Mouse (Mus musculus) forebrain, embryonic 15.5 days (tissue): ENCODE data around the gene Tnfrsf22. TPM values are rescaled to one million over a fixed set of nuclear protein-coding genes. Genes with fewer than 3 reads are reported as not detected.
A peak's percentile ranks its signal among the peaks of the same experiment; 100 is the strongest.
"Not testable (repeated sequence)": the region's sequence is repeated elsewhere in the genome, so short reads cannot be mapped to it uniquely, and the experiment has no call there.

Experiments
- ATAC-seq: fragments of 200-750 bp; cut with Nextera tagmentation; replicated peaks from 2 replicates; pipeline ENCODE4 v1.8.0; 2017; ENCODE audit warnings: mild to moderate bottlenecking, moderate TSS enrichment, moderate library complexity
- H3K27ac ChIP-seq: fragments of 300-500 bp; sonication (generic); replicated peaks from 2 replicates; pipeline ENCODE4 v1.5.1; 2015; ENCODE audit warnings: mild to moderate bottlenecking, inconsistent platforms
- H3K27me3 ChIP-seq: fragments of 300-500 bp; sonication (generic); 2 replicates; pipeline ENCODE4 v1.6.1; 2015; ENCODE audit warnings: inconsistent platforms
- H3K36me3 ChIP-seq: fragments of 300-500 bp; sonication (generic); 2 replicates; pipeline ENCODE4 v1.6.1; 2015; ENCODE audit warnings: mild to moderate bottlenecking, inconsistent platforms
- H3K4me1 ChIP-seq: fragments of 300-500 bp; sonication (generic); 2 replicates; pipeline ENCODE4 v1.6.1; 2015; ENCODE audit warnings: inconsistent platforms
- H3K4me2 ChIP-seq: fragments of 300-500 bp; sonication (generic); replicated peaks from 2 replicates; pipeline ENCODE4 v1.6.1; 2015; ENCODE audit warnings: mild to moderate bottlenecking, inconsistent platforms
- H3K4me3 ChIP-seq: fragments of 300-500 bp; sonication (generic); 2 replicates; pipeline ENCODE4 v1.5.1; 2015; ENCODE audit warnings: mild to moderate bottlenecking, inconsistent platforms
- H3K9ac ChIP-seq: fragments of 300-500 bp; sonication (generic); replicated peaks from 2 replicates; pipeline ENCODE4 v1.6.1; 2015; ENCODE audit warnings: mild to moderate bottlenecking, inconsistent platforms
- H3K9me3 ChIP-seq: fragments of 300-500 bp; sonication (generic); 2 replicates; pipeline ENCODE4 v1.6.1; 2016; ENCODE audit warnings: inconsistent platforms
- WGBS: fragments of 180-500 bp; shearing (Covaris S2); methylation state at CpG from one replicate; pipeline ENCODE4 v1.1.7; 2015; ENCODE audit warnings: mixed read lengths; 5-methylcytosine and 5-hydroxymethylcytosine counted together
- polyA plus RNA-seq: library from polyadenylated mRNA; unstranded; fragments of >200 nt; fragmentation: Nextera tagmentation; extraction: Ambion mirVana; gene quantifications from 2 replicates; pipeline ENCODE4 v1.2.1, GENCODE M21; 2015

Tnfrsf22 gene
- polyA plus RNA-seq, 1 experiment from 2014 or later: 5.3 TPM

GRCm38 (mm10) chr7:143681566-143681965, 32.1 kb upstream of the Tnfrsf22 start:
- H3K4me3 ChIP-seq: no peak overlapping the region
- H3K36me3 ChIP-seq: no peaks in the 10 kb centered on the region
- no peak overlapping the region for H3K4me2 ChIP-seq
- H3K4me1 ChIP-seq: peaks cover 6% of the 10 kb centered on the region; the same call in 1 of the 2 replicates
- H3K9me3 ChIP-seq: no peaks in the 10 kb centered on the region
- peaks cover 5% of the 10 kb centered on the region; the same call in 1 of the 2 replicates for H3K27me3 ChIP-seq
- no peak overlapping the region for H3K9ac ChIP-seq
- 92% methylated on average over 1 of the region's 1 CpGs for WGBS
- no peak for ATAC-seq
- H3K27ac ChIP-seq: no peak overlapping the region

- not testable (repeated sequence) for H3K27me3 ChIP-seq, H3K4me3 ChIP-seq, H3K4me1 ChIP-seq, H3K4me2 ChIP-seq, ATAC-seq, H3K9ac ChIP-seq, H3K27ac ChIP-seq, H3K9me3 ChIP-seq, H3K36me3 ChIP-seq
- 63% methylated on average over 2 of the region's 2 CpGs for WGBS
Observed at GRCm38 (mm10) chr7:143680836-143681235, 31.4 kb upstream of the Tnfrsf22 start.

- not testable (repeated sequence) for ATAC-seq
Observed at GRCm38 (mm10) chr7:143679650-143680049, 30.2 kb upstream of the Tnfrsf22 start.

GRCm38 (mm10) chr7:143666427-143667311, 17.2 kb upstream of the Tnfrsf22 start:
- no peaks in the 10 kb centered on the region for H3K4me1 ChIP-seq
- no peak overlapping the region for H3K9ac ChIP-seq
- H3K4me2 ChIP-seq: no peak overlapping the region
- H3K27ac ChIP-seq: no peak overlapping the region
- no peaks in the 10 kb centered on the region for H3K27me3 ChIP-seq
- no peak for ATAC-seq
- no peak overlapping the region for H3K4me3 ChIP-seq
- H3K9me3 ChIP-seq: no peaks in the 10 kb centered on the region
- no peaks in the 10 kb centered on the region for H3K36me3 ChIP-seq

More at GRCm38 (mm10) chr7:143679650-143680049, 30.2 kb upstream of the Tnfrsf22 start:
- WGBS: 81% methylated on average over 2 of the region's 2 CpGs
- not testable (repeated sequence) for H3K4me1 ChIP-seq, H3K27me3 ChIP-seq, H3K36me3 ChIP-seq, H3K9ac ChIP-seq, H3K4me2 ChIP-seq, H3K9me3 ChIP-seq, H3K4me3 ChIP-seq, H3K27ac ChIP-seq

- Histone ChIP-seq H3K4me1 (no peaks in the 10 kb centered on the region), H3K9me3 (no peaks in the 10 kb centered on the region), H3K4me2 (no peak overlapping the region), H3K36me3 (no peaks in the 10 kb centered on the region), H3K27me3 (no peaks in the 10 kb centered on the region), H3K9ac (no peak overlapping the region), H3K27ac (no peak overlapping the region), H3K4me3 (no peak overlapping the region)
- 81% methylated on average over 2 of the region's 2 CpGs for WGBS
- no peak for ATAC-seq
Observed at GRCm38 (mm10) chr7:143663470-143663869, 14.0 kb upstream of the Tnfrsf22 start.

- H3K9me3 ChIP-seq: no peaks in the 10 kb centered on the region
- H3K4me1 ChIP-seq: no peaks in the 10 kb centered on the region
- ATAC-seq: no peak
- no peaks in the 10 kb centered on the region for H3K27me3 ChIP-seq
- H3K4me2 ChIP-seq: no peak overlapping the region
- no peak overlapping the region for H3K9ac ChIP-seq
- no peak overlapping the region for H3K27ac ChIP-seq
- H3K36me3 ChIP-seq: no peaks in the 10 kb centered on the region
- no peak overlapping the region for H3K4me3 ChIP-seq
Observed at GRCm38 (mm10) chr7:143660797-143661196, 11.3 kb upstream of the Tnfrsf22 start.

- Histone ChIP-seq H3K4me3 (peak overlapping the region; percentile 80), H3K4me2 (peak overlapping the region; percentile 82)
- WGBS: 51% methylated on average over 10 of the region's 10 CpGs
- not testable (repeated sequence) for H3K4me1 ChIP-seq, H3K9ac ChIP-seq, H3K27ac ChIP-seq, H3K9me3 ChIP-seq, H3K27me3 ChIP-seq, H3K36me3 ChIP-seq
- peak; percentile 36 for ATAC-seq
Observed at GRCm38 (mm10) chr7:143649769-143650346, 397 bp upstream of the Tnfrsf22 start.

GRCm38 (mm10) chr7:143643949-143644348, 5.5 kb downstream of the Tnfrsf22 start:
- not testable (repeated sequence) for ATAC-seq, H3K9ac ChIP-seq, H3K9me3 ChIP-seq, H3K4me1 ChIP-seq, H3K4me3 ChIP-seq, H3K27me3 ChIP-seq, H3K27ac ChIP-seq, H3K36me3 ChIP-seq, H3K4me2 ChIP-seq
- 96% methylated on average over 2 of the region's 2 CpGs for WGBS

- ATAC-seq: no peak
Observed at GRCm38 (mm10) chr7:143636674-143637073, 12.8 kb downstream of the Tnfrsf22 start.

GRCm38 (mm10) chr7:143631503-143631902, 18.0 kb downstream of the Tnfrsf22 start:
- ATAC-seq: no peak

More at GRCm38 (mm10) chr7:143636674-143637073, 12.8 kb downstream of the Tnfrsf22 start:
- no peaks in the 10 kb centered on the region for H3K9me3 ChIP-seq
- H3K4me1 ChIP-seq: no peaks in the 10 kb centered on the region
- H3K27me3 ChIP-seq: no peaks in the 10 kb centered on the region
- H3K9ac ChIP-seq: no peak overlapping the region
- H3K27ac ChIP-seq: no peak overlapping the region
- 94% methylated on average over 1 of the region's 1 CpGs for WGBS
- H3K4me3 ChIP-seq: no peak overlapping the region
- no peak overlapping the region for H3K4me2 ChIP-seq
- no peaks in the 10 kb centered on the region for H3K36me3 ChIP-seq

GRCm38 (mm10) chr7:143629501-143629900, 20.0 kb downstream of the Tnfrsf22 start:
- WGBS: 72% methylated on average over 1 of the region's 1 CpGs
- Histone ChIP-seq H3K4me3 (no peak overlapping the region), H3K4me1 (no peaks in the 10 kb centered on the region), H3K27me3 (no peaks in the 10 kb centered on the region), H3K36me3 (no peaks in the 10 kb centered on the region), H3K9me3 (no peaks in the 10 kb centered on the region), H3K4me2 (no peak overlapping the region), H3K9ac (no peak overlapping the region), H3K27ac (no peak overlapping the region)
- ATAC-seq: no peak

More at GRCm38 (mm10) chr7:143631503-143631902, 18.0 kb downstream of the Tnfrsf22 start:
- no peaks in the 10 kb centered on the region for H3K9me3 ChIP-seq
- H3K4me3 ChIP-seq: no peak overlapping the region
- H3K4me2 ChIP-seq: no peak overlapping the region
- WGBS: 73% methylated on average over 2 of the region's 2 CpGs
- no peak overlapping the region for H3K27ac ChIP-seq
- H3K9ac ChIP-seq: no peak overlapping the region
- no peaks in the 10 kb centered on the region for H3K27me3 ChIP-seq
- no peaks in the 10 kb centered on the region for H3K36me3 ChIP-seq
- no peaks in the 10 kb centered on the region for H3K4me1 ChIP-seq

GRCm38 (mm10) chr7:143628540-143628939, 20.9 kb downstream of the Tnfrsf22 start, which contains the start of gene Tnfrsf26:
TSS of gene Tnfrsf26 (minus strand) at chr7:143628722.
- no peak for ATAC-seq
- Histone ChIP-seq H3K4me3 (no peak within 1 kb of the TSS), H3K9me3 (no peaks in the 10 kb centered on the region), H3K27ac (no peak within 1 kb of the TSS), H3K4me2 (no peak within 1 kb of the TSS), H3K36me3 (no peaks in the 10 kb centered on the region), H3K9ac (no peak within 1 kb of the TSS), H3K4me1 (no peaks in the 10 kb centered on the region), H3K27me3 (no peaks in the 10 kb centered on the region)
- 91% methylated on average over 1 of the region's 1 CpGs for WGBS
